Mouse (Mus musculus) limb, embryonic 14.5 days (tissue): ENCODE measurements around the gene Acy3. TPM values are rescaled to one million over a fixed set of nuclear protein-coding genes. Genes with fewer than 3 reads are reported as not detected.

Experiments
- ATAC-seq: fragments of 200-750 bp; cut with Nextera tagmentation; 2 replicates; pipeline ENCODE4 v1.8.0; 2017; ENCODE audit warnings: low read depth, moderate number of reproducible peaks, moderate TSS enrichment; ENCODE audit not compliant: low FRiP score
- DNase-seq: peaks from one replicate; pipeline ENCODE4 v3.0.0-alpha.2; 2015; ENCODE audit warnings: low spot score
- H3K27ac ChIP-seq: fragments of 300-500 bp; sonication (generic); replicated peaks from 2 replicates; pipeline ENCODE4 v1.5.1; 2014; ENCODE audit warnings: low read depth, mild to moderate bottlenecking, low read length, moderate library complexity, mixed read lengths
- H3K27me3 ChIP-seq: fragments of 300-500 bp; sonication (generic); 2 replicates; pipeline ENCODE4 v1.6.1; 2014; ENCODE audit warnings: low read length, mixed read lengths; ENCODE audit not compliant: control insufficient read depth, insufficient read depth
- H3K36me3 ChIP-seq: fragments of 300-500 bp; sonication (generic); 2 replicates; pipeline ENCODE4 v1.6.1; 2014; ENCODE audit warnings: mild to moderate bottlenecking, low read length, moderate library complexity, mixed read lengths; ENCODE audit not compliant: control insufficient read depth, insufficient read depth
- H3K4me1 ChIP-seq: fragments of 300-500 bp; sonication (generic); 2 replicates; pipeline ENCODE4 v1.6.1; 2014; ENCODE audit warnings: antibody characterized with exemption, low read length, mixed read lengths; ENCODE audit not compliant: control insufficient read depth, insufficient read depth
- H3K4me2 ChIP-seq: fragments of 300-500 bp; sonication (generic); replicated peaks from 2 replicates; pipeline ENCODE4 v1.6.1; 2014; ENCODE audit warnings: low read depth, mild to moderate bottlenecking, low read length, moderate library complexity; ENCODE audit not compliant: severe bottlenecking
- H3K4me3 ChIP-seq: fragments of 300-500 bp; sonication (generic); replicated peaks from 2 replicates; pipeline ENCODE4 v1.5.1; 2014; ENCODE audit warnings: low read length
- H3K9ac ChIP-seq: fragments of 300-500 bp; sonication (generic); 2 replicates; pipeline ENCODE4 v1.6.1; 2014; ENCODE audit warnings: mild to moderate bottlenecking, low read depth, low read length, moderate library complexity; ENCODE audit not compliant: severe bottlenecking
- H3K9me3 ChIP-seq: fragments of 300-500 bp; sonication (generic); 2 replicates; pipeline ENCODE4 v1.6.1; 2016; ENCODE audit warnings: low read length; ENCODE audit not compliant: control insufficient read depth
- POLR2A ChIP-seq: fragments of 200-500 bp; IDR thresholded peaks from 2 replicates; pipeline ENCODE4 v1.8.0; 2012; ENCODE audit warnings: inconsistent platforms, mild to moderate bottlenecking, moderate library complexity, borderline replicate concordance; ENCODE audit not compliant: insufficient read depth, insufficient read length; ENCODE audit errors: extremely low read depth
- WGBS: fragments of 180-500 bp; shearing (Covaris S2); extraction: QIAGEN DNeasy Blood & Tissue Kit; methylation state at CpG from one replicate; pipeline ENCODE4 v1.1.7; 2014; 5-methylcytosine and 5-hydroxymethylcytosine counted together
- polyA plus RNA-seq, 2 experiments: library from polyadenylated mRNA; depleted of rRNA in 1 of 2; stranded (reverse) in 1 of 2; unstranded in 1 of 2; fragments of >200 nt; fragmentation: Nextera tagmentation in 1 of 2; extraction: Ambion mirVana in 1 of 2; gene quantifications; 2 replicates each; pipeline versions ENCODE4 v1.2.1 to v1.2.3; 2012 to 2014

Acy3 gene
- polyA plus RNA-seq (2012; rRNA removed) (9.4 and 12.8 TPM in 2 replicates), polyA plus RNA-seq (2014; fragmentation: Nextera tagmentation; extraction: Ambion mirVana) (6.7 and 9.2 TPM in 2 replicates)

DNA sequence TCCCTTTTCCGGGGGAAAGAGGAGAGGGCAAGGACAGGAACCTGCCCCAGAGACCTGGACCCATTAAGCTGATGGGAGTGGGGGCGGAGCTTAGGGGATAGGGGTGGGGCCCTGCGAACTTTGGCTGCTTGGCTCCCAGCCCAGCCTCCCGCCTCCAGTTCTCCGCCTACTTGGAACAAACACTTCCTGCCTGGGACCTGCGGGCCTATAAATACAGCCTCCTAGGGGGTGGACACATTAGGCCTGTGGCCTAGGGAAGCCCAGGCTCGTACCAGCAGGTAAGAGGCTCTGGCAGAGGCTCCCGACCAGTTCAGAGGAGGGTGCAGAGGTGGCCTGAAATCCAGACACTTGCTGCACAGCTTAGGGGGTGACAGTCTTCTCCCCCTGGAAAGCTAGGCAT is at the start of gene Acy3:
TSS of gene Acy3 (plus strand) at position 237 of the 400 bp plus-strand sequence.
- H3K27ac ChIP-seq, result no peak within 1 kb of the TSS; the same call in 1 of the 2 replicates
- no peaks in the 10 kb centered on the region for H3K27me3 ChIP-seq
- peak; percentile 76; the same call in 1 of the 2 replicates for ATAC-seq
- no peaks in the 10 kb centered on the region for H3K36me3 ChIP-seq
- no peak within 1 kb of the TSS for H3K4me3 ChIP-seq
- WGBS, result 5% methylated on average over 8 of the region's 8 CpGs
- peaks cover 4% of the 10 kb centered on the region; the same call in 1 of the 2 replicates for H3K9me3 ChIP-seq
- H3K9ac ChIP-seq, result peak within 1 kb of the TSS; percentile 31; the same call in 1 of the 2 replicates
- peak; percentile 74 for DNase-seq
- H3K4me2 ChIP-seq, result peak within 1 kb of the TSS; percentile 11; the same call in 1 of the 2 replicates
- peak; percentile 49; the same call in 1 of the 2 replicates for TF ChIP-seq POLR2A
- H3K4me1 ChIP-seq, result peaks cover 13% of the 10 kb centered on the region

- no peak overlapping the region for H3K4me2 ChIP-seq
- no peak overlapping the region for H3K9ac ChIP-seq
- H3K9me3 ChIP-seq, result no peaks in the 10 kb centered on the region
- 85% methylated on average over 7 of the region's 7 CpGs for WGBS
- H3K27ac ChIP-seq, result no peak overlapping the region
- no peaks in the 10 kb centered on the region for H3K36me3 ChIP-seq
- TF ChIP-seq POLR2A, result no peak
- H3K4me3 ChIP-seq, result no peak overlapping the region
- peaks cover 4% of the 10 kb centered on the region; the same call in 1 of the 2 replicates for H3K4me1 ChIP-seq
- ATAC-seq (no peak), DNase-seq (no peak)
- no peaks in the 10 kb centered on the region for H3K27me3 ChIP-seq
These were observed 44.1 kb upstream of the Acy3 start for GRCm38 (mm10) chr19:3942315-3942714.

DNA sequence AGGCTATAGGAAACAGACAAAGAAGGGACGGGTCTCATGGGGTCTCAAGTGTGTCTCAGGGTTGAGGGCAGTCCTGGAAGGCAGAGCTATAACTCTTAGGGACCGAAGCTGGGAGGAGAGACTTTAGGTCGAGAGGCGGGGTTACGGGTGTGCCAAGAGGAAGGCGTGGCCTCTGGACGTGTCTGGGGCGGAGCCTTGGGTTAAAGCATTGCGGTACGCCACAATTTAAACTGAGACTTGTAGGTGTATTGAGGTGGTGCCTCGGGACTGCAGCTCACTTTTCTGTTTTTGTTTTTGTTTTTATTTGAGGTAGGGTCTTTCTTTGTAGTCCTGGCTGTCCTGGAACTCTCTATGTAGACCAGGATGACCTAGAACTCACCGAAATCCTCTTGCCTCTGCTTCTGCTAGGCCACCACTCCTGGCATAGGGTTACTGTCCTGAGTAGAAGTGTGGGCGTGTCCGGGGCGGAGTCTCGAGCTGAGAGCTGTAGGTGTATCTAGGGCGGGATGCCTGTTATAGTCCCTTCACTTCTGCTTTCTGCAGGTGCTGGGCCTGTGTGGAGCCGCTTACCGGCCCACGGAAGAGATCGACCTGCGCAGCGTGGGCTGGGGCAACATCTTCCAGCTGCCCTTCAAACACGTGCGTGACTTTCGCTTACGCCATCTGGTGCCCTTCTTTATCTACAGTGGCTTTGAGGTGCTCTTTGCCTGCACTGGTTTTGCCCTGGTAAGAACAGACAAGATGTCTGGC is 43.2 kb upstream of the Acy3 start:
- WGBS, result 19% methylated on average over 27 of the region's 27 CpGs
- Histone ChIP-seq H3K4me3 (no peak overlapping the region), H3K9me3 (no peaks in the 10 kb centered on the region), H3K4me1 (peaks cover 4% of the 10 kb centered on the region; the same call in 1 of the 2 replicates), H3K36me3 (no peaks in the 10 kb centered on the region), H3K4me2 (0 out of 2 replicates have a peak overlapping the region, but pooled peaks have one; percentile 8), H3K27ac (no peak overlapping the region), H3K27me3 (no peaks in the 10 kb centered on the region), H3K9ac (no peak overlapping the region)
- no peak for TF ChIP-seq POLR2A
- no peak for DNase-seq
- no peak for ATAC-seq

DNA sequence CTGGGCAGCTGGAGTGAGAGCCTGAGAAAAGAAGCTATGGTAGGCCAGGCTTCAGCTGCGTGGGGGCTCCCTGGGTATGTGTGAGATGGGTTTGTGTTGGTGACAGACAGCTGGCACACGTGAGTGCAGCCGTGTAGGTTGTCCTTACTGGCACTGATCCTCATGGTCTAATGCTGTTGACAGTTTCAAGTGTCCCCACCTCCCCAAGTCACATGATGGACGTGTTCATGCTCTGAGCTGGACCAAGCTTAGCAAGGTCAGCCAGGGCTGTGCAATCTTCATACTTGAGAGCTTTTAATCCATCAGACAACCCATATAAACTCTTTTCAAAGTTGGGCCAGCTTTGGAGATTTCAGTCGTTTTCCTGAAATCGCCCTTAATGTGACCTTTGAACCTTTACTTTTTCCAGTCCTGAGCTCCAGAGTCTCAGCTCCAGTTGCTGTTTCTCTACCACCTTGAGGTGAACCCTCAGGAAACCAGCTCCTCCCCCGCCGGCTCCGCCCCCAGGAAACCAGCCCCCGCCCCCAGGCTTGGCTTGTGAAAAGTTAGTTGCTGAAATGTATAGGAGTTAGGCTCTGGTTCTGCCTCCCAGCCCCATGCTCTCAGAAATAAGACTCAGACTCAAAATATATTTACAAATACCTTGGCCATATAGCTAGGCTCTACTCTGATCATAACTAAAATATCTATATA is 40.4 kb upstream of the Acy3 start:
- H3K9ac ChIP-seq, result no peak overlapping the region
- H3K36me3 ChIP-seq, result no peaks in the 10 kb centered on the region
- no peaks in the 10 kb centered on the region for H3K9me3 ChIP-seq
- ATAC-seq, result no peak
- H3K4me2 ChIP-seq, result no peak overlapping the region
- no peak for TF ChIP-seq POLR2A
- no peak for DNase-seq
- peaks cover 4% of the 10 kb centered on the region; the same call in 1 of the 2 replicates for H3K4me1 ChIP-seq
- H3K27me3 ChIP-seq, result no peaks in the 10 kb centered on the region
- no peak overlapping the region for H3K27ac ChIP-seq
- no peak overlapping the region for H3K4me3 ChIP-seq
- 32% methylated on average over 10 of the region's 10 CpGs for WGBS

- H3K4me1 ChIP-seq, result peaks cover 4% of the 10 kb centered on the region; the same call in 1 of the 2 replicates
- no peak overlapping the region for H3K27ac ChIP-seq
- no peaks in the 10 kb centered on the region for H3K27me3 ChIP-seq
- H3K36me3 ChIP-seq, result no peaks in the 10 kb centered on the region
- TF ChIP-seq POLR2A, result no peak
- H3K4me2 ChIP-seq, result no peak overlapping the region
- 14% methylated on average over 2 of the region's 2 CpGs for WGBS
- no peak overlapping the region for H3K9ac ChIP-seq
- no peak overlapping the region for H3K4me3 ChIP-seq
- peak; percentile 67; the same call in 1 of the 2 replicates for ATAC-seq
- no peaks in the 10 kb centered on the region for H3K9me3 ChIP-seq
- DNase-seq, result peak; percentile 52
These were observed 39.7 kb upstream of the Acy3 start for GRCm38 (mm10) chr19:3946715-3947114.
